Mouse (Mus musculus) embryonic facial prominence, embryonic 11.5 days (tissue): ENCODE measurements around the gene Hccs. TPM values are rescaled to one million over a fixed set of nuclear protein-coding genes. Genes with fewer than 3 reads are reported as not detected.

ENCODE experiments used
- ATAC-seq: fragments of 200-750 bp; cut with Nextera tagmentation; replicated peaks from 2 replicates; pipeline ENCODE4 v1.8.0; 2017; ENCODE audit warnings: low read depth; ENCODE audit not compliant: insufficient number of reproducible peaks, low FRiP score, low TSS enrichment
- DNase-seq: peaks from one replicate; pipeline ENCODE4 v3.0.0-alpha.2; 2015; ENCODE audit warnings: low spot score
- H3K27ac ChIP-seq: fragments of 300-500 bp; sonication (generic); replicated peaks from 2 replicates; pipeline ENCODE4 v1.5.1; 2014; ENCODE audit warnings: mild to moderate bottlenecking, low read depth, low read length, control low read depth
- H3K27me3 ChIP-seq: fragments of 300-500 bp; sonication (generic); 2 replicates; pipeline ENCODE4 v1.6.1; 2014; ENCODE audit warnings: mild to moderate bottlenecking, low read length, moderate library complexity, mixed read lengths; ENCODE audit not compliant: control insufficient read depth, insufficient read depth
- H3K36me3 ChIP-seq: fragments of 300-500 bp; sonication (generic); replicated peaks from 2 replicates; pipeline ENCODE4 v1.6.1; 2014; ENCODE audit warnings: low read depth, mild to moderate bottlenecking, low read length, moderate library complexity, mixed read lengths; ENCODE audit not compliant: control insufficient read depth, insufficient read depth
- H3K4me1 ChIP-seq: fragments of 300-500 bp; sonication (generic); 2 replicates; pipeline ENCODE4 v1.6.1; 2014; ENCODE audit warnings: low read length, mixed read lengths; ENCODE audit not compliant: control insufficient read depth, insufficient read depth
- H3K4me2 ChIP-seq: fragments of 300-500 bp; sonication (generic); 2 replicates; pipeline ENCODE4 v1.6.1; 2014; ENCODE audit warnings: low read depth, mild to moderate bottlenecking, control low read depth, low read length, moderate library complexity
- H3K4me3 ChIP-seq: fragments of 300-500 bp; sonication (generic); 2 replicates; pipeline ENCODE4 v1.5.1; 2014; ENCODE audit warnings: low read depth, low read length, control low read depth
- H3K9ac ChIP-seq: fragments of 300-500 bp; sonication (generic); replicated peaks from 2 replicates; pipeline ENCODE4 v1.6.1; 2014; ENCODE audit warnings: mild to moderate bottlenecking, control low read depth, low read length
- H3K9me3 ChIP-seq: fragments of 300-500 bp; sonication (generic); replicated peaks from 2 replicates; pipeline ENCODE4 v1.6.1; 2016; ENCODE audit warnings: mild to moderate bottlenecking, low read length, inconsistent platforms, mixed read lengths; ENCODE audit not compliant: control insufficient read depth
- WGBS: fragments of 180-500 bp; shearing (Covaris S2); extraction: QIAGEN DNeasy Blood & Tissue Kit; methylation state at CpG from one replicate; pipeline ENCODE4 v1.1.7; 2014; 5-methylcytosine and 5-hydroxymethylcytosine counted together
- polyA plus RNA-seq: library from polyadenylated mRNA; unstranded; fragments of >200 nt; fragmentation: Nextera tagmentation; extraction: Ambion mirVana; gene quantifications from 2 replicates; pipeline ENCODE4 v1.2.1, GENCODE M21; 2014

Hccs gene
- polyA plus RNA-seq, 1 experiment from 2014 or later: 48.8 TPM

- Histone ChIP-seq H3K4me2 (peak overlapping the region; percentile 38), H3K36me3 (no peaks in the 10 kb centered on the region), H3K27ac (no peak overlapping the region; the same call in 1 of the 2 replicates), H3K9ac (peak overlapping the region; percentile 61), H3K4me1 (no peaks in the 10 kb centered on the region), H3K9me3 (no peaks in the 10 kb centered on the region), H3K27me3 (no peaks in the 10 kb centered on the region), H3K4me3 (peak overlapping the region; percentile 45)
- 57% methylated on average over 12 of the region's 12 CpGs for WGBS
- ATAC-seq (no peak), DNase-seq (no peak)
Measured at GRCm38 (mm10) chrX:169319066-169319760, 959 bp downstream of the Hccs start.

GRCm38 (mm10) chrX:169308559-169308958 lies 11.6 kb downstream of the Hccs start:
- H3K4me2 ChIP-seq: no peak overlapping the region
- no peaks in the 10 kb centered on the region for H3K36me3 ChIP-seq
- DNase-seq: no peak
- H3K9ac ChIP-seq: no peak overlapping the region
- H3K9me3 ChIP-seq: no peaks in the 10 kb centered on the region
- no peak overlapping the region for H3K4me3 ChIP-seq
- ATAC-seq: no peak
- WGBS: 93% methylated on average over 3 of the region's 3 CpGs
- H3K27ac ChIP-seq: no peak overlapping the region
- H3K4me1 ChIP-seq: no peaks in the 10 kb centered on the region
- no peaks in the 10 kb centered on the region for H3K27me3 ChIP-seq

DNA sequence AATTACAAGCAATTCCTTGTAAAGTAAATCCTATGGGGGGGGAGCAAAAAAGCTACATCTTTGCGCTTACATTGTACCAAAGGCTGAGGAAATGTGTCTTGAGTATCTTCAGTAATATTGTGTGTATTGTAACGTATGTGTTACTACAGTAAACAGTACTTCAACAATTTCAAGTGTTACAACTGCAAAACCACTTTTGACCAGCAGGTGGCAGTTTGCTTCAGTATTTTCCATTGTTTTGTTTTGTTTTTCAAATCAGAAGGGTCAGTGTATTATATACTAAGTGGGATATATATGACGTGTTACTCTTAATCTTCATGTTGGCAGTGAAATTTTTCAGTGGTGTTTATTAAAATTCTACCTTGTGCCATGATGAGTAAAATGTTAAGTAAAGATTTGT lies 16.2 kb downstream of the Hccs start:
- no peak overlapping the region for H3K4me2 ChIP-seq
- H3K27ac ChIP-seq: no peak overlapping the region
- H3K27me3 ChIP-seq: no peaks in the 10 kb centered on the region
- WGBS: 39% methylated on average over 3 of the region's 3 CpGs
- DNase-seq (peak; percentile 72), ATAC-seq (no peak)
- no peaks in the 10 kb centered on the region for H3K9me3 ChIP-seq
- no peaks in the 10 kb centered on the region for H3K36me3 ChIP-seq
- H3K9ac ChIP-seq: no peak overlapping the region
- no peak overlapping the region for H3K4me3 ChIP-seq
- H3K4me1 ChIP-seq: no peaks in the 10 kb centered on the region

DNA sequence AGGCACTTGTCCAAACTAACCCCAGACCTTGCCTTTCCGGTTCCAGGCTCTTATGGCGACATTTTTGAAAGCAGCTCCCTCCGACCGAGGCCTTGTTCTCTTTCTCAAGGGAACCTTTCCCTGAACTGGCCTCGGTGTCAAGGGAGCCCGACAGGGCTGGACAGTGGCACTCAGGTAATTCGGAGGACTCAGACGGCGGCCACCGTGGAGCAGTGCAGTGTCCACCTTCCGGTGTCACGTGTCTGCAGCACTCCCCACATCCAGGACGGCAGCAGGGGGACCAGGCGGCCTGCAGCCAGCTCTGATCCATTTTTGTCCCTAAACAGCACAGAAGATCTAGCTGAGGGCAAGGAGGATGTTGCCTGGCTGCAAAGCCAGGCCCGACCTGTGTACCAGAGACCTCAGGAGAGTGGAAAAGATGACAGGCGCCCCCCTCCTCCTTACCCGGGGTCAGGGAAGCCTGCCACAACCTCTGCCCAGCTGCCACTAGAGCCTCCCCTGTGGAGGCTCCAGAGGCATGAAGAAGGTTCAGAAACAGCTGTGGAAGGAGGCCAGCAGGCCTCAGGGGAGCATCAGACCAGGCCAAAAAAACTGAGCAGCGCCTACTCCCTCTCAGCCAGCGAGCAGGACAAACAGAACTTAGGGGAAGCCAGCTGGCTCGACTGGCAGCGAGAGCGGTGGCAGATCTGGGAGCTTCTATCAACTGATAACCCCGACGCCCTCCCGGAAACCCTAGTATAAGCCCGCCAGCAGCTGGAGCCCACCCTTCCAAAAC lies 17.7 kb downstream of the Hccs start:
- ATAC-seq (no peak), DNase-seq (no peak)
- 63% methylated on average over 26 of the region's 26 CpGs for WGBS
- Histone ChIP-seq H3K9me3 (no peaks in the 10 kb centered on the region), H3K4me1 (no peaks in the 10 kb centered on the region), H3K4me2 (no peak overlapping the region), H3K9ac (no peak overlapping the region), H3K4me3 (no peak overlapping the region), H3K27ac (no peak overlapping the region), H3K27me3 (no peaks in the 10 kb centered on the region), H3K36me3 (no peaks in the 10 kb centered on the region)

GRCm38 (mm10) chrX:169299579-169299978 lies 20.6 kb downstream of the Hccs start:
- H3K4me1 ChIP-seq: no peaks in the 10 kb centered on the region
- DNase-seq: peak; percentile 28
- no peak for ATAC-seq
- no peak overlapping the region for H3K27ac ChIP-seq
- no peak overlapping the region for H3K4me2 ChIP-seq
- 81% methylated on average over 4 of the region's 4 CpGs for WGBS
- no peak overlapping the region for H3K9ac ChIP-seq
- no peaks in the 10 kb centered on the region for H3K9me3 ChIP-seq
- no peaks in the 10 kb centered on the region for H3K27me3 ChIP-seq
- H3K36me3 ChIP-seq: no peaks in the 10 kb centered on the region
- no peak overlapping the region for H3K4me3 ChIP-seq

- H3K9me3 ChIP-seq: no peaks in the 10 kb centered on the region
- H3K4me1 ChIP-seq: no peaks in the 10 kb centered on the region
- no peak overlapping the region for H3K9ac ChIP-seq
- H3K4me3 ChIP-seq: no peak overlapping the region
- H3K36me3 ChIP-seq: no peaks in the 10 kb centered on the region
- DNase-seq (no peak), ATAC-seq (no peak)
- H3K4me2 ChIP-seq: no peak overlapping the region
- no peak overlapping the region for H3K27ac ChIP-seq
- WGBS: 64% methylated on average over 8 of the region's 8 CpGs
- no peaks in the 10 kb centered on the region for H3K27me3 ChIP-seq
Measured at GRCm38 (mm10) chrX:169263433-169264172, 56.6 kb downstream of the Hccs start.

DNA sequence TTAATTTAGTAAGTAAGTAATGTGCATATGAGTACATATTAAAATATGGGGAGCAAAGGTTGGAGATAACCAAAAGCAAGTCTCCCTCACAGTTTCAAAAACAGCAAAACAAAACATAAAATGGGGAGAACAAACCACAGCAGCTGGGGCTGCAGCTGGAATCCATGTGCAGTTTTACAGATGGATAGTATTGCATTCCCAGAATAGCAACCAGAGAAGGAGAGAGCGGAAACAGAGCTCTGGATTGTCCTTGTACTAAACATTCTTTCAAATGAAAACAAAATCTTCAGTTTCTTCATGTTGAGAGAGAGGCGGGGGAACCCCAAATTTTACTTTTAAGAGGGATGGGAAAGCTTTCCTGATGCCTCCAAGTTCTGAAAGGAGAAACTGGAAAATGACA lies 58.0 kb downstream of the Hccs start:
- Histone ChIP-seq H3K27ac (no peak overlapping the region), H3K4me1 (no peaks in the 10 kb centered on the region), H3K4me2 (no peak overlapping the region), H3K36me3 (no peaks in the 10 kb centered on the region), H3K27me3 (no peaks in the 10 kb centered on the region), H3K4me3 (no peak overlapping the region), H3K9ac (no peak overlapping the region), H3K9me3 (no peaks in the 10 kb centered on the region)
- DNase-seq (no peak), ATAC-seq (no peak)
- 44% methylated on average over 2 of the region's 2 CpGs for WGBS

DNA sequence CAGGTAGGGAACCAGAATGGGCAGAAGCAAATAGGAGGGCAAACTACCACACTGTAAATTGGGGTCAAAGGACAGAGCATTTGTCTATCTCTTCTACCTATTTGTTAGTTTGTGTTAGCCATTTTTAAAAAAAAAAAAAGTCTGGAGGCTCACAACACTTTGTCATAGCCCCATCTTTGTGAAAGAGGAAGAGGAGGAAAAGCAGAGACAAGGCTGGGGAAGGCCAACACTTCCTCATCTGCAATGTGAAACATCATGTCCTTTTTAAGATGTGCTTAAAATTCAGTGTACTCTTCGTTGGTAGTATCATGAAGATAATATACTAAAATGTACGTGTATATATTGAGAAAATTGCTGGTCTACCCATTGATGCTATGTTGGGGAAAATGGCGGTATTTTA lies 59.1 kb downstream of the Hccs start:
- H3K9me3 ChIP-seq: no peaks in the 10 kb centered on the region
- H3K27me3 ChIP-seq: no peaks in the 10 kb centered on the region
- H3K4me1 ChIP-seq: no peaks in the 10 kb centered on the region
- no peak overlapping the region for H3K27ac ChIP-seq
- no peak overlapping the region for H3K4me2 ChIP-seq
- H3K36me3 ChIP-seq: no peaks in the 10 kb centered on the region
- 83% methylated on average over 3 of the region's 3 CpGs for WGBS
- no peak overlapping the region for H3K9ac ChIP-seq
- no peak for DNase-seq
- no peak overlapping the region for H3K4me3 ChIP-seq
- no peak for ATAC-seq
